Mouse (Mus musculus) kidney, postnatal 4 days (tissue): ENCODE data around the gene Rufy3.
A peak's percentile ranks its signal among the peaks of the same experiment; 100 is the strongest.

ENCODE experiments used
- DNase-seq, 2 experiments: peaks; one replicate each; pipeline ENCODE4 v3.0.0; 2021; ENCODE audit warnings: mixed read lengths in 2 of 2

Gene Rufy3

GRCm38 (mm10) chr5:88629987-88630386 is 65.1 kb downstream of the Rufy3 start:
- DNase-seq: no peak

GRCm38 (mm10) chr5:88630883-88631282 is 66.0 kb downstream of the Rufy3 start:
- DNase-seq: peak in 1 of 2 experiments; percentile 30

GRCm38 (mm10) chr5:88631545-88631944 is 66.7 kb downstream of the Rufy3 start:
- no peak for DNase-seq

GRCm38 (mm10) chr5:88632463-88632862 is 67.6 kb downstream of the Rufy3 start:
- peak; percentile 44 to 62 for DNase-seq

- no peak for DNase-seq
Observed at GRCm38 (mm10) chr5:88634076-88634475, 69.2 kb downstream of the Rufy3 start.

- no peak for DNase-seq
Observed at GRCm38 (mm10) chr5:88642786-88643185, 77.9 kb downstream of the Rufy3 start.

- DNase-seq: no peak
Observed at GRCm38 (mm10) chr5:88643491-88643890, 78.7 kb downstream of the Rufy3 start.

GRCm38 (mm10) chr5:88644901-88645300 is 80.1 kb downstream of the Rufy3 start:
- peak in 1 of 2 experiments; percentile 35 for DNase-seq

GRCm38 (mm10) chr5:88645405-88645804 is 80.6 kb downstream of the Rufy3 start:
- DNase-seq: no peak

GRCm38 (mm10) chr5:88649250-88650173 is 84.7 kb downstream of the Rufy3 start:
- DNase-seq: no peak

GRCm38 (mm10) chr5:88652589-88652988 is 87.7 kb downstream of the Rufy3 start:
- DNase-seq: no peak

- DNase-seq: no peak
Observed at GRCm38 (mm10) chr5:88657868-88658267, 93.0 kb downstream of the Rufy3 start.

GRCm38 (mm10) chr5:88663151-88663550 is 98.3 kb downstream of the Rufy3 start:
- no peak for DNase-seq

GRCm38 (mm10) chr5:88663875-88664274 is 99.0 kb downstream of the Rufy3 start:
- DNase-seq: no peak

GRCm38 (mm10) chr5:88674703-88675442 is 110.0 kb downstream of the Rufy3 start:
- peak; percentile 50 to 72 for DNase-seq

GRCm38 (mm10) chr5:88675443-88676387 is 110.9 kb downstream of the Rufy3 start, which contains the start of gene Grsf1:
Gene Grsf1, minus strand, starts transcription at chr5:88676171.
- DNase-seq: peak; percentile 95 to 97

GRCm38 (mm10) chr5:88678929-88679328 is 114.1 kb downstream of the Rufy3 start:
- DNase-seq: no peak

- no peak for DNase-seq
Observed at GRCm38 (mm10) chr5:88679341-88679740, 114.5 kb downstream of the Rufy3 start.

GRCm38 (mm10) chr5:88680567-88680966 is 115.7 kb downstream of the Rufy3 start:
- DNase-seq: no peak

GRCm38 (mm10) chr5:88683706-88684105 is 118.9 kb downstream of the Rufy3 start:
- no peak for DNase-seq

GRCm38 (mm10) chr5:88684226-88684625 is 119.4 kb downstream of the Rufy3 start:
- DNase-seq: no peak

GRCm38 (mm10) chr5:88685306-88685705 is 120.5 kb downstream of the Rufy3 start:
- DNase-seq: no peak
